In the genomic region with DNA sequence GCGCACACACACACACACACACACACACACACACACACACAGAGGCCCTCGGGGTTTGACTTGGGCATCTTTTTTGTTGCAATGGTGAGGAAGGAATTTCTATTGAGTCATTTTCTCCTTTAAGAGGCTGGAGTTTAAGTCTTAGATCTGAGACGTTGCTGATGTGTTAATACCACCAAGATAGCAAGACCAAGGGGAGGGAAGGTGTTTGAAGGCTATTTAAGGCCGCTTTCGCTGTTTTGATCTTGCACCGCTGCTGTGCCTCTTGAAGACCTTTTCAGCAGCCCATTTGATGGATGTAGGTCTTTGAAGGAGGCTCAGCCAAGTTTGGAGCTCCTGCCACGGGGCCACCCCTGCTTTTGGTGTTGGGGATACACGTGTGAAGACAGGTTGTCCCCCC, we compare ENCODE assay signal across 11 mouse cellular contexts. TPM values are rescaled to one million over a fixed set of nuclear protein-coding genes. Genes with fewer than 3 reads are reported as not detected.
DNase-seq lines count a peak whose midpoint lies in the region; ATAC-seq and TF ChIP-seq lines count a peak whose summit lies in the region.
"Had no signal": no experiment of that assay in that cellular context is flagged by ENCODE, and none has a peak within 500 bp of the region (broad histone marks: within the 10 kb centered on the region; RNA-seq: fewer than 3 reads in every experiment).

No protein-coding gene starts in this region.

- H3K9me3 ChIP-seq in forebrain, embryonic 10.5 days: peaks cover 10% of the 10 kb centered on the region; the same call in 1 of the 2 replicates
- no peaks in the 10 kb centered on the region for H3K9me3 ChIP-seq in forebrain, postnatal 0 days (ENCODE audit: low read length)
- peaks cover 6% of the 10 kb centered on the region; the same call in 1 of the 2 replicates for H3K9me3 ChIP-seq in embryonic facial prominence, embryonic 10.5 days
- H3K9me3 ChIP-seq in hindbrain, embryonic 13.5 days: no peaks in the 10 kb centered on the region
- H3K9me3 ChIP-seq in midbrain, embryonic 12.5 days: 0 out of 2 replicates have a peak, but pooled peaks cover 4% of the 10 kb centered on the region
- H3K9me3 ChIP-seq: intestine, embryonic 15.5 days had no signal

- no peak overlapping the region; the same call in 1 of the 2 replicates for H3K4me2 ChIP-seq in forebrain, postnatal 0 days (ENCODE audit: low read depth)
- H3K4me2 ChIP-seq in hindbrain, embryonic 13.5 days: peak overlapping the region; percentile 93
- peak overlapping the region; percentile 83 for H3K4me2 ChIP-seq in midbrain, embryonic 12.5 days (replicated peaks)
- H3K4me2 ChIP-seq: intestine, embryonic 15.5 days had no signal

- no peak for DNase-seq in forebrain, embryonic 10.5 days (ENCODE audit: extremely low spot score, low spot score)
- DNase-seq in forebrain, postnatal 0 days: no peak
- DNase-seq in embryonic facial prominence, embryonic 10.5 days (ENCODE audit: low spot score): no peak
- DNase-seq in thymus, adult 2 months: no peak
- no peak for DNase-seq in layer of hippocampus, postnatal 25 days (ENCODE audit: extremely low spot score in 1 of 2, low spot score in 1 of 2)
- DNase-seq: liver had no signal

- no peak for ATAC-seq in forebrain, postnatal 0 days
- ATAC-seq in hindbrain, embryonic 13.5 days (ENCODE audit: low FRiP score): no peak
- ATAC-seq in midbrain, embryonic 12.5 days (ENCODE audit: low FRiP score, low read depth): no peak
- ATAC-seq in activated CD4-positive, CD25-positive, alpha-beta regulatory T cell, adult 4 months: no peak
- ATAC-seq: intestine, embryonic 15.5 days had no signal

- H3K9ac ChIP-seq in forebrain, postnatal 0 days: no peak overlapping the region
- 0 out of 2 replicates have a peak overlapping the region, but pooled peaks have one; percentile 64 for H3K9ac ChIP-seq in hindbrain, embryonic 13.5 days
- peak overlapping the region; percentile 41; the same call in 1 of the 2 replicates for H3K9ac ChIP-seq in midbrain, embryonic 12.5 days (replicated peaks)
- H3K9ac ChIP-seq: intestine, embryonic 15.5 days had no signal

- no peak for TF ChIP-seq CTCF in forebrain, postnatal 0 days (IDR thresholded peaks at IDR 0.05; ENCODE audit: low read depth)
- TF ChIP-seq CTCF in thymus, adult 2 months (IDR thresholded peaks at IDR 0.05; ENCODE audit: borderline replicate concordance, control insufficient read depth, extremely low read depth, insufficient read depth, low read length, poor library complexity): no peak

- WGBS in forebrain, embryonic 10.5 days: 31% methylated on average over 8 of the region's 8 CpGs
- 28% methylated on average over 8 of the region's 8 CpGs for WGBS in forebrain, postnatal 0 days
- 47% methylated on average over 8 of the region's 8 CpGs for WGBS in embryonic facial prominence, embryonic 10.5 days
- 29% methylated on average over 8 of the region's 8 CpGs for WGBS in hindbrain, embryonic 13.5 days
- WGBS in midbrain, embryonic 12.5 days: 17% methylated on average over 8 of the region's 8 CpGs
- whole genome bisulfite sequencing in thymus, adult 2 months: 83% methylated on average over 8 of the region's 8 CpGs

- peaks cover 95% of the 10 kb centered on the region for H3K36me3 ChIP-seq in forebrain, embryonic 10.5 days (replicated peaks)
- peaks cover 12% of the 10 kb centered on the region for H3K36me3 ChIP-seq in forebrain, postnatal 0 days (ENCODE audit: insufficient read depth)
- peaks cover 87% of the 10 kb centered on the region for H3K36me3 ChIP-seq in embryonic facial prominence, embryonic 10.5 days (replicated peaks)
- peaks cover 26% of the 10 kb centered on the region for H3K36me3 ChIP-seq in hindbrain, embryonic 13.5 days
- H3K36me3 ChIP-seq in midbrain, embryonic 12.5 days: peaks cover 26% of the 10 kb centered on the region
- peaks cover 18% of the 10 kb centered on the region for H3K36me3 ChIP-seq in thymus, adult 2 months (ENCODE audit: control insufficient read depth, insufficient read depth, low read length)

- peaks cover 98% of the 10 kb centered on the region for H3K4me1 ChIP-seq in forebrain, embryonic 10.5 days
- peaks cover 5% of the 10 kb centered on the region for H3K4me1 ChIP-seq in forebrain, postnatal 0 days (ENCODE audit: insufficient read depth)
- H3K4me1 ChIP-seq in embryonic facial prominence, embryonic 10.5 days: peaks cover 90% of the 10 kb centered on the region
- H3K4me1 ChIP-seq in hindbrain, embryonic 13.5 days (replicated peaks): peaks cover 89% of the 10 kb centered on the region
- H3K4me1 ChIP-seq in midbrain, embryonic 12.5 days: peaks cover 85% of the 10 kb centered on the region
- peaks cover 21% of the 10 kb centered on the region for H3K4me1 ChIP-seq in thymus, adult 2 months (replicated peaks; ENCODE audit: control insufficient read depth, insufficient read depth, low read length)

- peak overlapping the region; percentile 89 for H3K4me3 ChIP-seq in forebrain, embryonic 10.5 days
- no peak overlapping the region for H3K4me3 ChIP-seq in forebrain, postnatal 0 days (ENCODE audit: low read depth, low read length)
- H3K4me3 ChIP-seq in embryonic facial prominence, embryonic 10.5 days: peak overlapping the region; percentile 94
- no peak overlapping the region; the same call in 1 of the 2 replicates for H3K4me3 ChIP-seq in hindbrain, embryonic 13.5 days
- peak overlapping the region; percentile 80 for H3K4me3 ChIP-seq in midbrain, embryonic 12.5 days
- no peak overlapping the region for H3K4me3 ChIP-seq in thymus, adult 2 months (ENCODE audit: control insufficient read depth, insufficient read depth, low read length)
- H3K4me3 ChIP-seq: intestine, embryonic 15.5 days had no signal

- TF ChIP-seq POLR2A in thymus, adult 2 months (IDR thresholded peaks at IDR 0.05; ENCODE audit: control insufficient read depth, extremely low read depth, insufficient read depth, low read length, poor library complexity): no peak

- H3K27me3 ChIP-seq in forebrain, embryonic 10.5 days (ENCODE audit: poor library complexity, severe bottlenecking): peaks cover 59% of the 10 kb centered on the region
- no peaks in the 10 kb centered on the region for H3K27me3 ChIP-seq in forebrain, postnatal 0 days (ENCODE audit: insufficient read depth, low read length)
- peaks cover 39% of the 10 kb centered on the region for H3K27me3 ChIP-seq in embryonic facial prominence, embryonic 10.5 days (replicated peaks; ENCODE audit: low read depth, poor library complexity, severe bottlenecking)
- H3K27me3 ChIP-seq in hindbrain, embryonic 13.5 days: no peaks in the 10 kb centered on the region
- H3K27me3 ChIP-seq in midbrain, embryonic 12.5 days: no peaks in the 10 kb centered on the region
- no peaks in the 10 kb centered on the region; the same call in 1 of the 2 replicates for H3K27me3 ChIP-seq in thymus, adult 2 months (ENCODE audit: control insufficient read depth, insufficient read depth, low read length)
- H3K27me3 ChIP-seq: intestine, embryonic 15.5 days had no signal

- H3K27ac ChIP-seq in forebrain, embryonic 10.5 days: peak overlapping the region; percentile 80
- no peak overlapping the region for H3K27ac ChIP-seq in forebrain, postnatal 0 days (ENCODE audit: low read depth, low read length)
- H3K27ac ChIP-seq in embryonic facial prominence, embryonic 10.5 days (replicated peaks): 0 out of 2 replicates have a peak overlapping the region, but pooled peaks have one; percentile 59
- H3K27ac ChIP-seq in hindbrain, embryonic 13.5 days: no peak overlapping the region
- peak overlapping the region; percentile 58 for H3K27ac ChIP-seq in midbrain, embryonic 12.5 days (replicated peaks)
- no peak overlapping the region for H3K27ac ChIP-seq in thymus, adult 2 months (ENCODE audit: control insufficient read depth, insufficient read depth, low read length)
- H3K27ac ChIP-seq: intestine, embryonic 15.5 days; stomach, postnatal 0 days had no signal

RNA-seq across cellular contexts. Expression of gene Axin2, which starts 7.9 kb away (rescaled TPM):
- 12.8 and 14.3 TPM in 2 replicates for polyA plus RNA-seq in forebrain, embryonic 10.5 days (2016; fragmentation: Nextera tagmentation; extraction: Ambion mirVana)
- 28.7 and 35.6 TPM in 2 replicates for total RNA-seq in forebrain, postnatal 0 days (2014; rRNA removed)
- polyA plus RNA-seq in forebrain, postnatal 0 days (2015; fragmentation: Nextera tagmentation; extraction: Ambion mirVana): 4.5 and 5.0 TPM in 2 replicates
- 12.7 and 15.3 TPM in 2 replicates for polyA plus RNA-seq in embryonic facial prominence, embryonic 10.5 days (2016; fragmentation: Nextera tagmentation; extraction: Ambion mirVana)
- 10.6 and 13.8 TPM in 2 replicates for polyA plus RNA-seq in hindbrain, embryonic 13.5 days (2015; fragmentation: Nextera tagmentation; extraction: Ambion mirVana)
- polyA plus RNA-seq in midbrain, embryonic 12.5 days (2016; fragmentation: Nextera tagmentation; extraction: Ambion mirVana): 19.8 and 28.1 TPM in 2 replicates
- 16.5 and 17.0 TPM in 2 replicates for polyA plus RNA-seq in thymus, adult 2 months (2012; rRNA removed)
- polyA plus RNA-seq in activated CD4-positive, CD25-positive, alpha-beta regulatory T cell, adult 4 months (2017; shearing (Covaris generic)): 10 to 100 TPM in 1 of 2 experiments, 1 to 10 TPM in 1; 7.7 to 12.7 TPM
- 10 to 100 TPM; 24.6 to 29.6 TPM for total RNA-seq in layer of hippocampus, postnatal 25 days (2021)

Comparison
In these comparisons a context has a peak if more than half of its experiments do, and no peak if none do; other contexts are left out.
1. H3K27ac ChIP-seq: peak in forebrain, embryonic 10.5 days (single experiment), embryonic facial prominence, embryonic 10.5 days (single experiment) and midbrain, embryonic 12.5 days (single experiment); none in forebrain, postnatal 0 days (single experiment), hindbrain, embryonic 13.5 days (single experiment) and thymus, adult 2 months (single experiment).
2. H3K4me3 ChIP-seq: peak in forebrain, embryonic 10.5 days (single experiment), embryonic facial prominence, embryonic 10.5 days (single experiment) and midbrain, embryonic 12.5 days (single experiment); none in forebrain, postnatal 0 days (single experiment), hindbrain, embryonic 13.5 days (single experiment) and thymus, adult 2 months (single experiment).